Mouse (Mus musculus) frontal cortex, postnatal 36 days (tissue): ENCODE data around the gene Plekha7.
A peak's percentile ranks its signal among the peaks of the same experiment; 100 is the strongest.

Source experiments
- DNase-seq, 2 experiments: peaks; one replicate each; pipeline ENCODE4 v3.0.0; 2022; ENCODE audit warnings: low spot score in 2 of 2

Gene Plekha7

GRCm38 (mm10) chr7:116187521-116187920 is 120.7 kb downstream of the Plekha7 start:
- no peak for DNase-seq

DNA sequence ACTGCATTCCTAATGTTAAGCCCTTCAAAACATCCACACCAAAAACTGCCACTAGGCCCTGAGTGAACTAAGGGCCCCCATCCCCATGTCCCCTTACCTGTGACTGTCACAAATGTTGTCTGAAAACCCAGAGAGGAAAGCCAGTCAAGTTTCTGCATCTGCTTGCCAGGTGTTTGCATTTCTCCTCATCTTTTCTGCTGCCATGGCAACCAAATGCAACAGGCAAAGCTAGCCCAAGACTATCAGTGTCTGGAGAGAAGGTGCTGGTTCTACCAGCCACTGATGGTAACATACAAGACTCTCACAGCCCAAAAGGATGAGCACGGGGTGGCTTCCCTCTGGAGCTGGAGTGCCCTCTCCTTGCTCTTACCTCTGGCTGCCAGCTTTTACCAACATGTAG is 121.3 kb downstream of the Plekha7 start:
- DNase-seq = peak in 1 of 2 experiments; percentile 54

- DNase-seq = peak in 1 of 2 experiments; percentile 63
Measured at GRCm38 (mm10) chr7:116186156-116186555, 122.0 kb downstream of the Plekha7 start.

- no peak for DNase-seq
Measured at GRCm38 (mm10) chr7:116184358-116185057, 123.7 kb downstream of the Plekha7 start.

DNA sequence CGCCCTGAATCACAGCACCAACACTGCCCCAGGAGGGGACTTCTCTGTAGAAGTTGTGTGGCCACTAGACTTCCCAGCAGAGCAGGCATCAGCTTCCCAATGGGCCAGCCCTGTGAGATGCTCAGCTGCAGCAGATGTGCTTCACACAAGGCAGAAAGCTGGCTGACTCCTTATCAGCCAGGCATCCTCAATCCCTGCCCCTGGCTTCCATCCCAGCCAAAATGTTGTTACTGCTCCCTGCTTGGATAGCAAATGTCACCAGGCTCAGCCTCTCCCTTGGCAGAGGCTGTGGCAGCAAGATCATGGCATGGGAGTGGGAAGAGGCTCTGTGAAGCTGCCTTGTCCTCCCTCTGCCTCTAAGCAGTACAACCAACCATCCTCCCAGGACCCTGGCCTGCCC is 125.7 kb downstream of the Plekha7 start:
- no peak for DNase-seq

- DNase-seq = no peak
Measured at GRCm38 (mm10) chr7:116181444-116181946, 126.7 kb downstream of the Plekha7 start.

GRCm38 (mm10) chr7:116178916-116179315 is 129.3 kb downstream of the Plekha7 start:
- no peak for DNase-seq

GRCm38 (mm10) chr7:116172774-116173173 is 135.4 kb downstream of the Plekha7 start:
- no peak for DNase-seq

DNA sequence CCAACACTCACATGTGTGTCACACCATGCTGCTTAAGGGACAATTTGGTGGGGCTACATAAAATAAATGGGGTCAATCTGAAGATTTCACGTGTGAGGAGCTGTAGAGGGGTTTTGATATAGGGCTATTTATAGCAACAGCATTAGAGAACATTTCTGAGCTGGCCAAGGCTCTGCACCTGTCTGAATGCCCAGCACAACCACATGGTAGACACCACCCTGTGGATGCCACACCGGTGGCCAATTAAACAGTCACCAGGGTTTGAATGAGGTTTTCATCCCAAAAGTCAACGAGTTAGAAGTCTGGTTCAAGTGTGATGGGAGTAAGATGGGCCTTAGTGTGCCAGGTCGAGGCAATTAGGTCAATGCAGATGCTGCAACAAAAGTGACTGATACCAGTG is 138.8 kb downstream of the Plekha7 start:
- DNase-seq = no peak

- DNase-seq = no peak
Measured at GRCm38 (mm10) chr7:116168224-116168623, 140.0 kb downstream of the Plekha7 start.

DNA sequence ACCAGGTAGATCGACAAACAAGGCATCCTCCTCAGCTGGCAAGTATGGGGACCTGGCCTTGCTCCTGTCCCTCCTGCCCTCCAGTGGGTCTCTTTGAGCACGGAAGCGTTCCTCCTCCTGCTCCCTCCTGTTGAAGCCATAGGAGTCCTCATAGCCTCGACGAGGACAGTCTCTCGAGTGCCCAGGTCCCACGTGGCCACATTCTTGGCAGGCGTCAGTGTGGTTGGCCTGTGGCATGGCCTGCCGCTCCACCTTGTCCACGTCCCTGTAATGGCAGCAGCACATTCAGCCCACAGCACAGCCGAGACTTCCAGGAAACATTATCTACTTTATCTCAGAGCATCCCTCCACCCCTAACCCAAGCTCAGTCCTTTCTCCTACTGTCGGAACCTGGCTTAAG is 143.9 kb downstream of the Plekha7 start:
- DNase-seq = no peak

- peak in 1 of 2 experiments; percentile 62 for DNase-seq
Measured at GRCm38 (mm10) chr7:116161544-116161943, 146.6 kb downstream of the Plekha7 start.

- no peak for DNase-seq
Measured at GRCm38 (mm10) chr7:116156894-116157143, 151.4 kb downstream of the Plekha7 start.

DNA sequence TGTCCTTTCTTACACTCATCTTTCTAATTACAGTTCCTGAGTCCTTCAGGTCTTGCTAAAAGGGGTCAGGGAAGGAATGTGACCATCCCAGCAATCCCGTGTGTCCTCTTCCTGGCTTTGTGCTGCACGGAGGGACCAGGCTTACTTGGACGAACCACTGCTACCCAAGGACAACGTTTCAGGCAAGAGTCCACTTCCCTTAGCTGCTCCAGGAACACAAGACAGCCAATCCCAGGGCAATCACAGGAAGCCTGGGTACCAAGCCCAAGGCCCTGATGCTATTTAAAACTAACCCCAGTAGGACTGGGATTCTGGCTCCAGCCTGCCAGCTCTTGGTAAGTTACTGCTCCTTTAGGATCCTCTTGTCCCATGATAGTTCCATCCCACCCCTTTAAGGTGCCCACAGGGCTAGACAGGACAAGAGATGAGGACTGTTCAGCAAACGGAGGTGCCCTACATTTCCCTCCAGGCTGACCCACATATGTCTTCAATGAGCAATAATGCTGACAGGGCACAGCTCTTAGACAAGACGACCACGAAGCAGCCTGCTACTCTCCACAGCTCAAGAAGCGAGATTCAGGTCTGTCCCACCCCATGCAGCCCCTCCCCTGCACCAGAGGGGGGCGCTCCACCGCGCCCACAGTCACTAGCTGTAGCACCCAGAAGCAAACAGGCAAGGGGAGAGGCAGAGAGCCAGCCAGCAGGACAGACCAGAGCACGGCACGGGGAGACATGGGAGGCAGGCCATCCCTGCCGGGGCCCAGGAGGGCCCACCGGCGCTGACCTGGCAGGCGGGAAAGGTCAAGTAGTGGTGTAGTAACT is 151.9 kb downstream of the Plekha7 start:
- no peak for DNase-seq

- no peak for DNase-seq
Measured at GRCm38 (mm10) chr7:116153781-116154368, 154.3 kb downstream of the Plekha7 start.

DNA sequence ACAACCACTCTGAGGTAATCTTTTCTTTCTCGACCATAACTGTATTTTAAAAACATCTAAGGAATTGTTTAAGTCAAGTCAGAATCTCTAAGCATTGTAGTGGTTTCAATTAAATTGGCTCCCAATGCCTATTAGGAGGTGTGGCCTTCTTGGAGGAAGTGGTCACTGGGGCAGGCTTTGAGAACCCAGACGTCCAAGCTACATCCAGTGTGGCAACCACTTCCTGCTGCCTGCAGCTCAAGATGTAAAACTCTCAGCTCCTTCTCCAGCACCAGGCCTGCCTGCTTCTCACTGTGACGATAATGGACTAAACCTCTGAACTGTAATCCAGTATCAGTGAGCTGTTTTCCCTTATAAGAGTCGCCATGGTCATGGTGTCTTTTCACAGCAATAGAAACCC is 158.6 kb downstream of the Plekha7 start:
- no peak for DNase-seq

- DNase-seq = no peak
Measured at GRCm38 (mm10) chr7:116147114-116147513, 161.1 kb downstream of the Plekha7 start.

DNA sequence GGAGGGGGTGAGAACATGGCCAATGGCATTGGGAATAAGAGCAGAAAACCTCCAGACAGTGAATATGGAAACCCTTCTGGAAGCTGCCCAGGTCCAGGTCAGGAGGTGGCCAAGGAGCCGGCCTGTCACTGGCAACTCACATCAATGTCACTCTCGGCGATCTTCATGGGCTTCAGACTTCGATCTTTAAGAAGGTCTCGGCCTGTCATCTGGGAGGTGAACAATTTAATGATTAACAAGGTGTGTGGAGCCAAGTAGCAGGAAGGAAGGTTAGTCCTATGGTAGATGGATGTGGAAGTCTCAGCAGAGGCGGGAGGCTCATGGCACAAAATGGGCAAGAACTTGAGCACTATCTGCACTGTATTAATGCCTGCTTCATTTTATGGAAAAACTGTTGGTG is 163.1 kb downstream of the Plekha7 start:
- no peak for DNase-seq

GRCm38 (mm10) chr7:116137671-116138070 is 170.5 kb downstream of the Plekha7 start:
- no peak for DNase-seq

- no peak for DNase-seq
Measured at GRCm38 (mm10) chr7:116137149-116137548, 171.0 kb downstream of the Plekha7 start.

GRCm38 (mm10) chr7:116134413-116135292 is 173.5 kb downstream of the Plekha7 start:
- DNase-seq = peak in 1 of 2 experiments; percentile 21

GRCm38 (mm10) chr7:116132078-116132477 is 176.1 kb downstream of the Plekha7 start:
- peak; percentile 82 to 87 for DNase-seq
